Mouse (Mus musculus): ENCODE measurements around the gene Tbc1d10c. TPM values are rescaled to one million over a fixed set of nuclear protein-coding genes. Genes with fewer than 3 reads are reported as not detected.
A peak's percentile ranks its signal among the peaks of the same experiment; 100 is the strongest.

Gene Tbc1d10c
- polyA plus RNA-seq (2012; rRNA removed), result 23.0 TPM in 2 replicates

- WGBS, result 38% methylated on average over 4 of the region's 4 CpGs
- DNase-seq (ENCODE audit: low read depth, low spot score), result no peak
Observed at GRCm38 (mm10) chr19:4190831-4191334, at the start of gene Tbc1d10c. Gene Tbc1d10c (minus strand): TSS chr19:4191284.

DNA sequence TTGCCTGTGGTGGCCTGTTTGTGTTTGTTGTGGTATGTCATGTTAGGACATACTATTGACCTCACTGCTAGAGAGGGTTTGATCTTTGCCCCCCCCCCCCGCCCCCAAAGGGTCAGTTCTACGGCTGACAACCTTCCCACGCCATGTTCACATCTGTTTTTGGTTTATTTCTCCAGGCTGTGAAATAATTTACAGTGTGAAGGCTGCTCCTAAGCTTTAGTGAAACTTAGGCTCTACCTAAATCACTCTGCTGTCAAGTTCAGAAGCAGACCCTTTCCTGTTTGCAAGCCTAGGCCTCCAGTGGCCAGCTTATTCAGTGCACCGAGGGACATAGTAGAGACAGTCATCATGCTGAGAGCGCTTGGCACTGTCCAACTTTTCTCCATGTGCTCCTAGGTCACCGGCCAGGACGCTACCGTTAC lies 49.2 kb upstream of the Tbc1d10c start:
- DNase-seq (ENCODE audit: low read depth, low spot score), result no peak
- WGBS, result 67% methylated on average over 8 of the region's 8 CpGs

GRCm38 (mm10) chr19:4234548-4234947 lies 43.5 kb upstream of the Tbc1d10c start:
- WGBS, result 58% methylated on average over 4 of the region's 4 CpGs
- no peak for DNase-seq (ENCODE audit: low read depth, low spot score)

DNA sequence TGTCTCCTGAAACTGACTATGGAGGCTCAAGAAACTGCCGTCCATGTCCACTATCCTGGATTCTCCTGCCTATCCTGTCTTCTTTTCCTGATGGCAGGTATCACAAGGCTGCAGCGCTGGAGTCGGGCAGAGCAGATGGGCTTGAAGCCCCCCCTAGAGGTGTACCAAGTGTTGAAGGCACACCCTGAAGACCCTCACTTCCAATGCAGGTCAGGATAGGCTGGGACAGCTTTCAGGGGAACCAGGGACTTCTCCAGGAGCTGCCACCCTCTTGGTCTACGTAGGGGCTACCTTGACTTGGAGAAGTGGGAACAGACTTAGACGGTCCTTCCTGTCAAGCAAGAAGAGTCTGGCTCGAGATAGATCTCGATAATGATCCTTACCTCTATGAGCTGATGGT lies 41.6 kb upstream of the Tbc1d10c start:
- no peak for DNase-seq (ENCODE audit: low read depth, low spot score)
- 85% methylated on average over 7 of the region's 7 CpGs for WGBS

DNA sequence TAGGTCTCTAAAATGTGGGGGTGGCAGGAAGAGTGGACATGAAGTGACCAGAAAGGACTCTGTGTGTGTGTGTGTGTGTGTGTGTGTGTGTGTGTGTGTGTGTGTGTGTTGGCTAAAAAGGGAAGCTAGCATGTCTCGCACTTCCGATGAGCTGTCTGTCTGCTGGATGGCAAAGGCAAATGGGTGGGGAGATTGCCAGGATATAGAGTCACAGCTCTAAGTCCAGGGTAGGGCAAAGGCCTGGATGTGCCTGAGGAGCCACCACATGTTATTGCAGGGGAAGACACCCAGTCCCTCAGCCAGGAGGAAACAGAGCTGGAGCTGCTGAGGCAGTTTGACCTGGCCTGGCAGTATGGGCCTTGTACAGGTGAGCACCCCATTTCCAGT lies 41.1 kb upstream of the Tbc1d10c start:
- WGBS, result 0% methylated on average over 2 of the region's 2 CpGs
- no peak for DNase-seq (ENCODE audit: low read depth, low spot score)

DNA sequence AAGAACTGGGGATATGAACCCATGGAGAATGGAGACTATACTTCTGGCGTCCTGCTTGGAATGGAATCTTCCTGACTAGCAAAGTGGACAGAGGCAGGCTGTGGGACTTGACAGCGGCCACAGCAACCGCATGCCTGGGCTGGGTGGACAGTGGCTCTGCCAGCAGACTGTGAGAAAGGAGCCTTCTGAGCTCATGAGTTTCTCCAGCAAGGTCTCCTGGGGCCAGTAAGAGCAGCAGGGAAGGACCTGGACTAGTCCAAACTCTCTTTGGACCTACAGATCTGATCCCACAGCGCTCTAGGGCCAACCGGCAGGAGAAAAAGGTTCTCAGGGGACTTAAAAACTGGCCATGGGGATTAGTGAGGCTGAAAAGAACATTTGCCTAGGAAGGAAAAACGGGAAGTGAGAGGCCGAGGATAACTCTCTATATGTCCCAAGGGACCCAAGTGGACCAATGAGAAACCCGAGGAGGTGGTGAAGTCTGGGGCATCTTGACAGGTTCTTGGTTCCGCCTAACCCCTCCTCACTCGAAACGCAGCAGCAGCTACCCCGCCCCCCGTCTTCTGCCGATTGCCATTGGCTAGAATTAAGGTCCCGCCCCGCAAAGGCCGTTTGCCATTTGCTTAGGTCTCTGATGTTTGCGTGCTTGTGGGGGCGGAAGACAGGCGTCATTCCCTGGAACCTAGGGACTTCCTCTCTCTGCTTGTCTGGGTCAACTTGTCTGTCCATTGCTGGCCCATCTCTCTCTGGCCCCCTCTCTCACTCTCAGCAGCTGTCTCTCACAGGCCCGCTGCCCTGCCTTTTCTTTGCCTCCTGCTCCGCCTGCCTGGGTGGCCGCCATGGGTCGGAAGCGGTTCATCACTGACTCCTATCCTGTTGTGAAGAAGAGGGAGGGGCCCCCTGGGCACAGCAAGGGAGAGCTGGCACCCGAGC lies 40.4 kb upstream of the Tbc1d10c start, which contains the start of gene Pold4:
Gene Pold4, plus strand, starts transcription at position 647 of the 933 bp plus-strand sequence.
- DNase-seq (ENCODE audit: low read depth, low spot score), result peak; percentile 70
- WGBS, result 11% methylated on average over 26 of the region's 26 CpGs

GRCm38 (mm10) chr19:4230415-4230814 lies 39.3 kb upstream of the Tbc1d10c start:
- 66% methylated on average over 8 of the region's 8 CpGs for WGBS
- DNase-seq (ENCODE audit: low read depth, low spot score), result no peak

DNA sequence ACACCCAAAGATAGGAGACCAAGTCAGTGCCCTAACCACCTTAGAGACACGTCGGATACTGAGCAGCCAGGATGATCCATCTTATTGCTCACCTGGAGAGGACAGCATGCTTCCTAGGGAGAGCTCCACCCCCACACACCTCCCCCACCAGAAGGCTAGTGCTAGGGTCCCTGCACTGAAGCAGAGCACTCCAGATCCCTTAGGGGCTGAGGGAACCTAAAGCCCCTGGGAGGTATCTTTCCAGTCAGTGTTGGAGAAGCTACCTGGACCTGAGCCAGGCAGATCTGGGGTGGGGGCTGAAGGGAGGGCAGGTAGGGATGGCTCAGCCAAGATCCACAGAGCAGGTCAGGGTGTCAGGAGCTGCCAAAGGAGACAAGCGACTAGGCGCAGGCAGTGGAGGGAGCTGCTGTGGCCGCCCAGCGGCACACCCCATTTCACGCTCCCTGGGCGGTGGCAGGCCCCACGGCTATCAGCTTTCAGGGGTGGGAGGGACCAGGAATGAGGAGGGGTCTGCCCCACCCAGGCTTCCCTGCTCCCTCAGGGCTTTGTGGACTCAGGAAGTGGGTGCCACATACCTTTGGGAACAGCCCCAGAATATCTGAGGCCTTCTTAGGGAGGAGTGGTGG lies 38.5 kb upstream of the Tbc1d10c start:
- 47% methylated on average over 9 of the region's 9 CpGs for WGBS
- DNase-seq (ENCODE audit: low read depth, low spot score), result no peak

GRCm38 (mm10) chr19:4228891-4229290 lies 37.8 kb upstream of the Tbc1d10c start:
- no peak for DNase-seq (ENCODE audit: low read depth, low spot score)
- 61% methylated on average over 4 of the region's 4 CpGs for WGBS

GRCm38 (mm10) chr19:4227894-4228678 lies 37.0 kb upstream of the Tbc1d10c start:
- WGBS, result 26% methylated on average over 8 of the region's 8 CpGs
- DNase-seq (ENCODE audit: low read depth, low spot score), result peak; percentile 58

GRCm38 (mm10) chr19:4227446-4227845 lies 36.4 kb upstream of the Tbc1d10c start:
- DNase-seq (ENCODE audit: low read depth, low spot score), result no peak
- 74% methylated on average over 5 of the region's 5 CpGs for WGBS

- no peak for DNase-seq (ENCODE audit: low read depth, low spot score)
- WGBS, result 77% methylated on average over 7 of the region's 7 CpGs
Observed at GRCm38 (mm10) chr19:4226779-4227178, 35.7 kb upstream of the Tbc1d10c start.

- DNase-seq (ENCODE audit: low read depth, low spot score), result no peak
- WGBS, result 75% methylated on average over 11 of the region's 11 CpGs
Observed at GRCm38 (mm10) chr19:4222165-4222564, 31.1 kb upstream of the Tbc1d10c start.

DNA sequence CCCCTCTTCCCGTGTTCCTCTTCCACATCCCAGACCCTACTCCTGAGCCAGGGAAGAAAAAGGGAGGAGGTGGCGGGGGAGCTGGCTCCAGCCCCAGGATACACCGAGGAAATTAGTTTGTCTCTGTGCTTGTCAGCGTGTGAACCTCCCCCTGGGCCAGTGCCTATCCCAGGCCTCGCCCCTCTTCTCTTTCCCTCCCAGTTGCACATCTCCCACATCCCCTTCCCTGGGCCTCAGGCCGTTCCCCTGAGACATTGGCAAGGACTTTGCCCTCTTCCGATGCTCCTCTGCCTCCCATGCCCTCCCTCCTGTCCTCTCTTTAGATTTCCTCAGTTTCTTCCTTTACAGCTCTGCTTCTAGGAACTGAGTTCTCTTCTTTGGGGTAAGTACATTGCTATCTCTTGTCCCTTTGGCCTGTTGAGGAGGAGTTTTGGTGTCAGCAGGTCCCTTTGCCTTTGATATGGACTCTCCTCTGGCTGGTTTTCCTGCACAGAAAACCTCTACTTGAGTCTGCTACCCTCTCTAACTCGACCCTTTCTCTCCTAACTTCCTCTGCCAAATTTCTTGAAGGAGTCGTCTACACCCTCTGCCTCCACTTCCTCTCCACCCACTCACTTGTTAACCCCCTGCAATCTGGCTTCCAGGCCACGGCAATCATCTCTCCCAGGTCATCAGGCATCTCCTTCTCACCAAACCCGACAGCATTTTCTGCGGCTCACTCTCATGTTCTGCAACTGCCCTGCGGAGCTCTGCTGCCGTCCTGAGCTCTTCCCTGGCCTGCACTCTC lies 30.1 kb upstream of the Tbc1d10c start:
- DNase-seq (ENCODE audit: low read depth, low spot score), result no peak
- 29% methylated on average over 14 of the region's 14 CpGs for WGBS

DNA sequence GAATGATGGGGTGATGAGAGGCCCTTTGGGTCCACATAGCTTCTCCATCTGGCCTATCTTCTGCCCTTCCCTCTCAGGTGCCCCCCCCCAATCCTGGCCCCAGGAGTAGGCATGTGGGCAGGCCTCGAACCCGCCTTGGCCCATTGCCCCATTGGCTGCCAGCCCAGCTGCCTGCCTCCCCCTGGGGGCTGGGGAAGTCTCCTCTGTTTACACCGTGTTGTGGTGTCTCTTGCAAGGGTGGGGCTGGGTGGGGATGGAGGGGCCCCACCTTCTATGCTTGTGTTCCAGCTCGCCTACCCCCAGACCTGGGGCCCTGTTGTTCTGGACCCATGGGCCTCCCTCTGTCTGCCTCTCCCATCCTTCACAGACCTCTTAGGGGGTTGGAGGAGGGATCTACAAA lies 29.3 kb upstream of the Tbc1d10c start:
- WGBS, result 34% methylated on average over 4 of the region's 4 CpGs
- DNase-seq (ENCODE audit: low read depth, low spot score), result no peak

DNA sequence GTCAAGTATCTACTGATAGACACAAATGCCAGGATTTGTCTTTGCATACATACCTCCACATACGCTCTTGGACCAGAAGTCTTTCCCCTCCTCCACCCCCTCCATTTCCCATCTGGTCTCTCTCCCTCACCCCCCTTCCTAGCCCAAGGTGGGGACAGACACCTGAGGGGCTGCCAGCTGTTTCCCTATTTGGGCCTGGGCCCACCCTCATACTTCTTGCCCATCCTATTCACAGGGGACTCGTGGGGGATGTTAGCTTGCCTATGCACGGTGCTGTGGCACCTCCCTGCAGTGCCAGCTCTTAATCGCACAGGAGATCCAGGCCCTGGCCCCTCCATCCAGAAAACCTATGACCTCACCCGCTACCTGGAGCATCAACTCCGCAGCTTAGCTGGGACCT lies 28.9 kb upstream of the Tbc1d10c start:
- DNase-seq (ENCODE audit: low read depth, low spot score), result no peak
- 86% methylated on average over 6 of the region's 6 CpGs for WGBS

GRCm38 (mm10) chr19:4218784-4219183 lies 27.7 kb upstream of the Tbc1d10c start:
- no peak for DNase-seq (ENCODE audit: low read depth, low spot score)
- 76% methylated on average over 1 of the region's 1 CpGs for WGBS

GRCm38 (mm10) chr19:4218293-4218692 lies 27.2 kb upstream of the Tbc1d10c start:
- 94% methylated on average over 11 of the region's 11 CpGs for WGBS
- no peak for DNase-seq (ENCODE audit: low read depth, low spot score)

DNA sequence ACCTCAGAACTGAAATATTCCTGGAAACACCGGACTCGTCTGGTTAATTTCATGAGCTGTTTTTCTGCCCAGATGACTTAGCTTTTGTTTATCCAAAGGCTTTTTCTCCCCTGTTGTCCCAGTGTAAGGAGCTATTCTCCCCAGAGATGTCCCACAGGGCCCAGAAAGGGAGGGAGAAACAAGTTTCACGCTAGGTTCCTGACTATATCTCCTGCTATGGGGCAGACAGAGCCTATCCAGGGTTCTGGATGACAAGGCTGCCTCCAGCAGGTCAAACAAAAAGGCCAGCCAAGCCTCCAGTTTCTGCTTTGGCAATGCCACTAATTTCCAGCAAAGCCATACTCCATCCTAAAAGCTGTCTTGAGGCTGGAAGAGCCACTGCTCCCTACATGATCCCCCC lies 26.8 kb upstream of the Tbc1d10c start:
- WGBS, result 64% methylated on average over 3 of the region's 3 CpGs
- no peak for DNase-seq (ENCODE audit: low read depth, low spot score)
